Mouse (Mus musculus): Measurements from ENCODE around the gene Ivd. TPM values are rescaled to one million over a fixed set of nuclear protein-coding genes. Genes with fewer than 3 reads are reported as not detected.

Gene Ivd
- total RNA-seq (2017), result 9.5 to 16.2 TPM (median 13.5 TPM) in 3 replicates

DNA sequence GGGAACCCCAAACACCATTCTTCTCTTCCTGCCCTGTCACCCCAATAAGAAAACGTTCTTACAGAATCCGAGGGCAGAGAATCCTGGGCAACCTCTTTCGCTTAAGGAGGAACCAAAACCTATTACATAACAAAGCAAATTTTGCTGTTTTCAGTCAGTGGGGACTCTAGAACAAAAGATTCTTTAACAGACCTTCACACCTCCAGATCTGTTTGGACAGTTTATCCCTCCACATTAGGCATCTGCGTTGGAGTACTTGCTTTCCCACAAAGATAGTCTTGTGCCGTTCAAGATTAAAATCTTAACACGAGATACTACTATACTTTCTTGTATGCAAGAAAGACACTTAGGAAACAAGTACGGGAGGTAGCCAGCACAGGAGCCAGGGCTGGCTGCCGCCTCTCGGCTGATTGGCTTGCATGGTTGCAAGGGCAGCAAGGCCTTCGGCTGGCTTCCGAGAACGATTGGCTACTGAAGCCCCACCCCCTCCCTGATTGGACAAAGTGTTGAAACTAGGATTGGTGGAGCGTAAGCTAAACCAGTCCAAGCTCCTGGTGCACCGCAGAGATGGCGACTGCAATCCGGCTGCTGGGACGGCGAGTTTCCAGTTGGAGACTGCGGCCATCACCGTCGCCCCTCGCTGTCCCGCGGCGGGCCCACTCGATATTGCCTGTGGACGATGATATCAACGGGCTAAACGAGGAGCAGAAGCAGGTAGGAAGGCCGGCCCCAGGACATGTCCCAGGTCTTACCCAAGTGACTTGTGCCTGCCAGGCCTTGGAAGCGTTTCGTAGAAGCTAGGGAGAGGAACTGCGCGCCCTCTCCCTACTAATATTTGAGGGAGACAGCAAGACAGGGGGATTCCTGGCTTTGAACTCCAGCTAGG, at the start of gene Ivd:
TSS of gene Ivd (plus strand) at position 501 of the 886 bp plus-strand sequence.
- ATAC-seq (replicated peaks; ENCODE audit: insufficient number of reproducible peaks, low FRiP score, low TSS enrichment, poor library complexity, severe bottlenecking), result peak; percentile 100

GRCm38 (mm10) chr2:118812724-118813123, 49.0 kb upstream of the Ivd start:
- ATAC-seq (replicated peaks; ENCODE audit: insufficient number of reproducible peaks, low FRiP score, low TSS enrichment, poor library complexity, severe bottlenecking), result no peak

- peak; percentile 100 for ATAC-seq (replicated peaks; ENCODE audit: insufficient number of reproducible peaks, low FRiP score, low TSS enrichment, poor library complexity, severe bottlenecking)
Measured at GRCm38 (mm10) chr2:118813981-118814836, 47.5 kb upstream of the Ivd start, which contains the start of gene Knstrn. Knstrn (plus strand) TSS chr2:118814003.

DNA sequence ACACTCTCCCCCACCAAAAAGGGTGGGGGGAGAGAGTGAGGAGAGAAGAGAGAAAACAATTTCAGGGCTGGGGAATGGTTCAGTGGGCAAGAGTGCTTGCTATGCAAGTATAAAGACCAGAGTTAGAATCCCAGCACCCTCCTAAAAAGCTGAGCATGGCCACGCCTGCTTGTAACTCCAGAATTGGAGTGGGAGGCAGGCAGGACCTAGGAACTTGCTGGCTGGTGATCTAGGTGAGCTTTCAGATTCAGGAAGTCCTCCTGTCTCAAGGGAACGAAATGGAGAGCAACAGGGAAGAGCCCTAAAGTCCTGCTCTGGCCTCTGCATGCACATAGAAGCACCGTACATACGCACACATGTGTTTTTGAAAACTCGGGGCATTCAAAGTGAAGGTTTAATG, 39.0 kb upstream of the Ivd start:
- ATAC-seq (replicated peaks; ENCODE audit: insufficient number of reproducible peaks, low FRiP score, low TSS enrichment, poor library complexity, severe bottlenecking), result no peak

DNA sequence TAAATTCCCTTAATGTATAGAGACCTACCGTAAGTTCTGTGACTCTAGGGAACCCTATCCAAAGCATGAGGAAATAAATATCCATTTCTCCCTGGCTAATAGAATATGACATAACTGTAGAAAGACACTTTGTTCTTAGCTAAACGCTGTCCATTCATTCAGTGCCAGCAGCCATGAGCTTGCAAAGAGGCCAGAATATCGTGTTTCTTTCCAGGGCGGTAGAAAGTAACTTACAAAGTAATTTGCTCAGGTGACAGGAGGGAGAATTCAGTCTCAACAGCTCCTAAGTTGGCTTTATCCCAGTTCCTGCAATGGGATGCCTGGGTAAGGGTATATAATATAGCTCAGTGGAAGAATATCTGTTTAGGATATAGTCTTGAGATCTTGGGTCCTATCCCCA, 37.4 kb upstream of the Ivd start:
- no peak for ATAC-seq (replicated peaks; ENCODE audit: insufficient number of reproducible peaks, low FRiP score, low TSS enrichment, poor library complexity, severe bottlenecking)

- no peak for ATAC-seq (replicated peaks; ENCODE audit: insufficient number of reproducible peaks, low FRiP score, low TSS enrichment, poor library complexity, severe bottlenecking)
Measured at GRCm38 (mm10) chr2:118829096-118829495, 32.7 kb upstream of the Ivd start.

GRCm38 (mm10) chr2:118834061-118834460, 27.7 kb upstream of the Ivd start:
- ATAC-seq (replicated peaks; ENCODE audit: insufficient number of reproducible peaks, low FRiP score, low TSS enrichment, poor library complexity, severe bottlenecking), result no peak

DNA sequence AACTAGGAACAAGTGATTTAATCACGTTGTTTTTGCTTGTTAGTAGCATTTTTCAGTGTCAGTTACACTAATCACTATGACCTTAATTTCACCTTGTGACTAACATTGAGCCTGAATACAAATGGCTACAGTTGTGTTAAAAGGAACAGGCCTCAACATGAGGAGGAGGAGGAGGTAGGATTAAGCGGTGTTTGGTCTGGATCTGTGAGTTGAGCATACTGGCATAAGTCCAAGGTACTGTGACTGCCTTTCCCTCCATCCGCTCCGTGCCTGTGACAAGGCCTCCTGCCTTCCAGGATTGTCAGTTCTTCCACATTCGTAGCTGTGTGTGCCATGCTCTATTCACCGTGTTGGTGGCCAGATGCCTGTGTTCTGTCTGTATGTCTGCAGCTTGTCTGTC, 26.6 kb upstream of the Ivd start:
- ATAC-seq (replicated peaks; ENCODE audit: insufficient number of reproducible peaks, low FRiP score, low TSS enrichment, poor library complexity, severe bottlenecking), result no peak

DNA sequence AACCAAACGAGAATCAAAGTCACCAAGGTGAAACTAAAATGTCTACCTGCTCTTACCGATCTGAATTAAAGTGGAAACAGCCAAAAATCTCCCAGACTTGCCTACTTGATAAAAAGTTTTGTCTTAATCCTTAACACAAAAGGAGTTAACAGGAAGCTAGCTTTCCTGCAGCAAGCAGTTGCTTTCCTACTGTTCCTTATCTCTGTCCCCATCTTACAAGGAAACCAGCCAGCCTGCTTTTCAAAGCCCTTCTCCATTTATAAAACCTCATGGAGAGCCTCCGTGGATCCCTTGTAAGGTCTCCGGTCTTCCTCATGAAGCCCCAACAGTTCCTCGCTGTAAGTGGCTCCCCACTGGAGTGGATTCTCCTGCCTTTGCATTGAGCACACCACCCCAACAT, 23.4 kb upstream of the Ivd start:
- ATAC-seq (replicated peaks; ENCODE audit: insufficient number of reproducible peaks, low FRiP score, low TSS enrichment, poor library complexity, severe bottlenecking), result no peak

DNA sequence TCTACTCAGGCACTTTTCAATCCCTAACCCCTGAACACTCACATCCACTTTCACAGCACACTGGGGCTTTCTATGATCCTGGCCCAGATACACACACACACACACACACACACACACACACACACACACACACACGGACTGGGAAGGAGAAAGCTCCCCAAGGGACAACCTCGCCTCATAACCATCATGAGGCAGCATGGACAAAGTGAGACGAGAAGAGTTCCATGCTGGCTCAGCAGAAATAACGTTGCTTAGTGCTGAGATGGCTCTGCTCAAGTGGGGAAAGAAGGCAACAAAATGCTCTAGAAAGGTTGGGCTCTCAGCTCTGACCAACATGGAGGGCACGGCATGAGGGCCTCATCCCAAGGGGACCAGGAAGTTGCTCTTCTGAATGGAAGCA, 20.6 kb upstream of the Ivd start:
- no peak for ATAC-seq (replicated peaks; ENCODE audit: insufficient number of reproducible peaks, low FRiP score, low TSS enrichment, poor library complexity, severe bottlenecking)

DNA sequence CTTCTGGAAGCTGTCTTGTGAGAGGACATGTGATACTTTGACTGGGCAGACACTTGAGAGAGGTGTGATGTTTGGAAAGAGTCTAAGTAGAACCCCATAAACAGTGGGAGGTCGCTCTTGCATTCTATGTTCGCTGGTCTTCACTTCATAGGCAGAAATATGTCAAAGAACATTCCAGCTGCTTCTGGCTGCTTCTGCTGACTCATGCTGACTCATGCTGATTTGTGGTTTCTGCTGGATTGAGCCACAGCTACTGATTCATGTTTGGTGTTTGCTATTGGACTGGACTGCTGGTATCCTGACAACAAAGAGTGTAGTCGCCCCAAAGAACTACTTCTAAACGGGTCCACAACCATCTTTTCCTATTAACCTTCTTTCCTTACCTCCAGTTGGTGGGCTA, 20.0 kb upstream of the Ivd start:
- ATAC-seq (replicated peaks; ENCODE audit: insufficient number of reproducible peaks, low FRiP score, low TSS enrichment, poor library complexity, severe bottlenecking), result no peak

DNA sequence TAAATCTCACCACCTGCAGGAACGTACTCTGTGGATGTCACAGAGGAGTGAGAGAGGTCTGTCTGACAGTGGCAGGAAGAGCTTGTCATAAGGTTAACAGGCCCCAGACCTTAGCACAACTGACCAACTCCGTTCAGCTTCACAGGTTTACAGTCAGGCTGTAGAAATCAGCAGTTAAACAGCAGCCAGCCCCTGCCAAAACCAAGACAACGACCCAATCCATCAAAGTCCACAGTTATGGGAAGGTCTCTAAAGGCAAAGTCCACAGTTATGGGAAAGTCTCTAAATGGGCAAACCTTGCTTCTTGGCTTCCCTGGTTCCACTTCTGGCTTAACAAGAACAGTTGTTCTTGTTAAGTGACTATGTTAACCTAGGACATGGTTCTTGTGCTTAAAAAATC, 17.3 kb upstream of the Ivd start:
- no peak for ATAC-seq (replicated peaks; ENCODE audit: insufficient number of reproducible peaks, low FRiP score, low TSS enrichment, poor library complexity, severe bottlenecking)

DNA sequence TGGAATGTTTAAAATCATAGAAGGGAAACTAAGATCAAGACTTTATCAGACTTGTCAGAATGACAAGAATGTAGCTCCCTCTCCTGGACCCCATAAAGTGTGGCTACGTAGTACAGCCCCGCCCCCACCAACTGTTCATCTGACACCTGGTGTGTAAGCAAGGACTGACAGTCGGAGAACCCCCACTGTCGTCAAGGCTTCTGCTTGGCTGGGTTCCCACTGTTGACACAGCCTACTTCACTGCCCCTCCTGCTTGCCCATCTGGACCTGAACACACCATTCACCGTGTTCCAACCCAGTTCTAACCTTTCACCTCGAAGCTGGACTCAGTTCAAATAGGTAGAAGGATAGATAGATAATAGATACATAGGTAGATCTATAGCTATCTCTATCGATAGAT, 15.5 kb upstream of the Ivd start:
- ATAC-seq (replicated peaks; ENCODE audit: insufficient number of reproducible peaks, low FRiP score, low TSS enrichment, poor library complexity, severe bottlenecking), result no peak

- ATAC-seq (replicated peaks; ENCODE audit: insufficient number of reproducible peaks, low FRiP score, low TSS enrichment, poor library complexity, severe bottlenecking), result no peak
Measured at GRCm38 (mm10) chr2:118851756-118852155, 10.0 kb upstream of the Ivd start.

DNA sequence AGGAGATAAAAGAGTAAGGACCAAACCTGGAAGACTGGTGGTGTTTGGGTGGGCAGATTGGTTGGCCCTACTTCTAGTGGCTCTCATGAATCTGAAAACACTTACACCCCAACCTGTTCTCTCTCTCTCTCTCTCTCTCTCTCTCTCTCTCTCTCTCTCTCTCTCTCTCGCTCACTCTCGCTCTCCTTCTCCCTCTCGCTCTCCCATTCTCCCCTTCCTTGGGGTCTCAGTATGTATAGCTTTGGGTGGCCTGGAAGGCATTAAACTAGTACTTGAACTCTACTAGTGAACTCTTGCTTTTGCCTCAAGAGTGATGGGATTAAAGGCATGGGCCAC, 554 bp downstream of the Ivd start:
- no peak for ATAC-seq (replicated peaks; ENCODE audit: insufficient number of reproducible peaks, low FRiP score, low TSS enrichment, poor library complexity, severe bottlenecking)

DNA sequence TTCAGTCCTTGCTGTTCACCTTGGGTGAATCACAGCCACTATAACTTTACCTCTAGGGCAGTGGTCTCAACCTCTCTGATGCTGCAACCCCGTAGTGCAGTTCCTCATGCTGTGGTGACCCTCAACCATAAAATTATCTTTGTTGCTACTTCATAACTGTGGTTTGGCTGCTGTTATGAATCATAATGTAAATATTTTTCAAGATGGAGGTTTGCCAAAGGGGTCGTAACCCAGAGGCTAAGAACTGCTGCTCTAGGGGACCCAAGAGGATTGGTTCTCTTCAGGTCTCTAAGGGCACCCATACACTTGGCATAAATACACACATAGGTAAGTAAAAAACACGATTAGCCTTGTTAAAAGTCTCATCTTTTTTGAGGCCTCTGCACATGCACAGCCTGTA, 8.8 kb downstream of the Ivd start:
- ATAC-seq (replicated peaks; ENCODE audit: insufficient number of reproducible peaks, low FRiP score, low TSS enrichment, poor library complexity, severe bottlenecking), result no peak

- ATAC-seq (replicated peaks; ENCODE audit: insufficient number of reproducible peaks, low FRiP score, low TSS enrichment, poor library complexity, severe bottlenecking), result no peak
Measured at GRCm38 (mm10) chr2:118871032-118871431, 9.3 kb downstream of the Ivd start.

GRCm38 (mm10) chr2:118873018-118873417, 11.3 kb downstream of the Ivd start:
- no peak for ATAC-seq (replicated peaks; ENCODE audit: insufficient number of reproducible peaks, low FRiP score, low TSS enrichment, poor library complexity, severe bottlenecking)

GRCm38 (mm10) chr2:118873890-118874430, 12.2 kb downstream of the Ivd start:
- ATAC-seq (replicated peaks; ENCODE audit: insufficient number of reproducible peaks, low FRiP score, low TSS enrichment, poor library complexity, severe bottlenecking), result no peak

GRCm38 (mm10) chr2:118875316-118875715, 13.6 kb downstream of the Ivd start:
- ATAC-seq (replicated peaks; ENCODE audit: insufficient number of reproducible peaks, low FRiP score, low TSS enrichment, poor library complexity, severe bottlenecking), result no peak
